Mouse (Mus musculus) liver, embryonic 16.5 days (tissue): ENCODE measurements at regions not wholly inside any gene's neighbourhood (a gene's known extent, or its start where the extent isn't known, plus 50 kb on each side); places are given as distances from the start of the nearest gene placed in this dataset.
"Not testable (repeated sequence)": the region's sequence is repeated elsewhere in the genome, so short reads cannot be mapped to it uniquely, and the experiment has no call there.

Experiments
- ATAC-seq: fragments of 200-750 bp; cut with Nextera tagmentation; 2 replicates; pipeline ENCODE4 v1.8.0; 2017; ENCODE audit warnings: low read depth, mild to moderate bottlenecking, moderate number of reproducible peaks, moderate library complexity
- H3K27ac ChIP-seq: fragments of 300-500 bp; sonication (generic); 2 replicates; pipeline ENCODE4 v1.5.1; 2014; ENCODE audit warnings: mild to moderate bottlenecking, low read length
- H3K27me3 ChIP-seq: fragments of 300-500 bp; sonication (generic); 2 replicates; pipeline ENCODE4 v1.6.1; 2014; ENCODE audit warnings: low read depth, low read length, mixed read lengths; ENCODE audit not compliant: control insufficient read depth, insufficient read depth
- H3K36me3 ChIP-seq: fragments of 300-500 bp; sonication (generic); 2 replicates; pipeline ENCODE4 v1.6.1; 2014; ENCODE audit warnings: mild to moderate bottlenecking; ENCODE audit not compliant: control insufficient read depth, insufficient read depth
- H3K4me1 ChIP-seq: fragments of 300-500 bp; sonication (generic); 2 replicates; pipeline ENCODE4 v1.6.1; 2014; ENCODE audit warnings: low read depth, low read length, mixed read lengths; ENCODE audit not compliant: control insufficient read depth
- H3K4me2 ChIP-seq: fragments of 300-500 bp; sonication (generic); 2 replicates; pipeline ENCODE4 v1.6.1; 2014; ENCODE audit warnings: low read depth, low read length, mixed read lengths
- H3K4me3 ChIP-seq: fragments of 300-500 bp; sonication (generic); 2 replicates; pipeline ENCODE4 v1.5.1; 2014; ENCODE audit warnings: low read depth, mild to moderate bottlenecking, low read length
- H3K9ac ChIP-seq: fragments of 300-500 bp; sonication (generic); 2 replicates; pipeline ENCODE4 v1.6.1; 2014; ENCODE audit warnings: low read depth, low read length
- H3K9me3 ChIP-seq: fragments of 300-500 bp; sonication (generic); replicated peaks from 2 replicates; pipeline ENCODE4 v1.6.1; 2016; ENCODE audit warnings: low read length; ENCODE audit not compliant: control insufficient read depth
- WGBS: fragments of 180-500 bp; shearing (Covaris S2); extraction: QIAGEN DNeasy Blood & Tissue Kit; methylation state at CpG from one replicate; pipeline ENCODE4 v1.1.7; 2014; ENCODE audit not compliant: insufficient replicate concordance; 5-methylcytosine and 5-hydroxymethylcytosine counted together

- WGBS, result 35% methylated on average over 3 of the region's 3 CpGs
- no peak overlapping the region for H3K27ac ChIP-seq
- no peaks in the 10 kb centered on the region for H3K36me3 ChIP-seq
- no peaks in the 10 kb centered on the region for H3K9me3 ChIP-seq
- no peak overlapping the region for H3K9ac ChIP-seq
- no peak overlapping the region for H3K4me2 ChIP-seq
- H3K4me1 ChIP-seq, result no peaks in the 10 kb centered on the region
- no peaks in the 10 kb centered on the region for H3K27me3 ChIP-seq
- no peak for ATAC-seq
- no peak overlapping the region for H3K4me3 ChIP-seq
These were observed 58.7 kb upstream of the Olig3 start for GRCm38 (mm10) chr10:19297669-19298068.

- H3K27ac ChIP-seq, result no peak overlapping the region
- H3K36me3 ChIP-seq, result no peaks in the 10 kb centered on the region
- 67% methylated on average over 7 of the region's 7 CpGs for WGBS
- no peaks in the 10 kb centered on the region for H3K4me1 ChIP-seq
- no peaks in the 10 kb centered on the region for H3K9me3 ChIP-seq
- no peaks in the 10 kb centered on the region for H3K27me3 ChIP-seq
- H3K9ac ChIP-seq, result no peak overlapping the region
- no peak for ATAC-seq
- H3K4me2 ChIP-seq, result no peak overlapping the region
- H3K4me3 ChIP-seq, result no peak overlapping the region
These were observed 60.8 kb upstream of the Olig3 start for GRCm38 (mm10) chr10:19295388-19296013.

- 61% methylated on average over 5 of the region's 5 CpGs for WGBS
- Histone ChIP-seq H3K4me1 (no peaks in the 10 kb centered on the region), H3K27me3 (no peaks in the 10 kb centered on the region), H3K27ac (no peak overlapping the region), H3K9me3 (no peaks in the 10 kb centered on the region), H3K9ac (no peak overlapping the region), H3K36me3 (no peaks in the 10 kb centered on the region), H3K4me3 (no peak overlapping the region), H3K4me2 (no peak overlapping the region)
- ATAC-seq, result no peak
These were observed 64.9 kb upstream of the Olig3 start for GRCm38 (mm10) chr10:19291474-19291873.

GRCm38 (mm10) chr10:19291039-19291438 lies 65.3 kb upstream of the Olig3 start:
- H3K27me3 ChIP-seq, H3K36me3 ChIP-seq, H3K4me3 ChIP-seq, H3K4me1 ChIP-seq, ATAC-seq, H3K27ac ChIP-seq, H3K4me2 ChIP-seq, H3K9me3 ChIP-seq, H3K9ac ChIP-seq: not testable (repeated sequence)
- 54% methylated on average over 3 of the region's 3 CpGs for WGBS

- Histone ChIP-seq H3K4me1 (no peaks in the 10 kb centered on the region), H3K9me3 (no peaks in the 10 kb centered on the region), H3K36me3 (no peaks in the 10 kb centered on the region), H3K27me3 (no peaks in the 10 kb centered on the region), H3K27ac (no peak overlapping the region), H3K9ac (no peak overlapping the region), H3K4me3 (no peak overlapping the region), H3K4me2 (no peak overlapping the region)
- ATAC-seq, result no peak
- 73% methylated on average over 3 of the region's 3 CpGs for WGBS
These were observed 74.2 kb upstream of the Olig3 start for GRCm38 (mm10) chr10:19282166-19282565.

GRCm38 (mm10) chr10:19281021-19281420 lies 75.3 kb upstream of the Olig3 start:
- no peaks in the 10 kb centered on the region for H3K9me3 ChIP-seq
- H3K9ac ChIP-seq, result no peak overlapping the region
- H3K4me2 ChIP-seq, result no peak overlapping the region
- H3K4me3 ChIP-seq, result no peak overlapping the region
- no peaks in the 10 kb centered on the region for H3K36me3 ChIP-seq
- no peak overlapping the region for H3K27ac ChIP-seq
- no peak for ATAC-seq
- WGBS, result 68% methylated on average over 4 of the region's 4 CpGs
- H3K27me3 ChIP-seq, result no peaks in the 10 kb centered on the region
- H3K4me1 ChIP-seq, result no peaks in the 10 kb centered on the region

- no peak for ATAC-seq
- Histone ChIP-seq H3K4me2 (no peak overlapping the region), H3K27me3 (no peaks in the 10 kb centered on the region), H3K36me3 (no peaks in the 10 kb centered on the region), H3K4me3 (no peak overlapping the region), H3K4me1 (no peaks in the 10 kb centered on the region), H3K27ac (no peak overlapping the region), H3K9ac (no peak overlapping the region), H3K9me3 (no peaks in the 10 kb centered on the region)
- 44% methylated on average over 5 of the region's 5 CpGs for WGBS
These were observed 78.0 kb upstream of the Olig3 start for GRCm38 (mm10) chr10:19278189-19278842.

GRCm38 (mm10) chr10:19277103-19277827 lies 79.1 kb upstream of the Olig3 start:
- H3K9me3 ChIP-seq, result no peaks in the 10 kb centered on the region
- no peak overlapping the region for H3K27ac ChIP-seq
- no peaks in the 10 kb centered on the region for H3K27me3 ChIP-seq
- no peaks in the 10 kb centered on the region for H3K36me3 ChIP-seq
- no peak overlapping the region for H3K9ac ChIP-seq
- H3K4me3 ChIP-seq, result no peak overlapping the region
- no peaks in the 10 kb centered on the region for H3K4me1 ChIP-seq
- 71% methylated on average over 9 of the region's 9 CpGs for WGBS
- ATAC-seq, result no peak
- no peak overlapping the region for H3K4me2 ChIP-seq

GRCm38 (mm10) chr10:19274985-19275384 lies 81.3 kb upstream of the Olig3 start:
- Histone ChIP-seq H3K4me1 (no peaks in the 10 kb centered on the region), H3K9ac (no peak overlapping the region), H3K27ac (no peak overlapping the region), H3K4me3 (no peak overlapping the region), H3K4me2 (no peak overlapping the region), H3K27me3 (no peaks in the 10 kb centered on the region), H3K9me3 (no peaks in the 10 kb centered on the region), H3K36me3 (no peaks in the 10 kb centered on the region)
- no peak for ATAC-seq
- WGBS, result 60% methylated on average over 4 of the region's 4 CpGs
